Mouse (Mus musculus) limb, embryonic 15.5 days (tissue): ENCODE results near the gene Olfr130. TPM values are rescaled to one million over a fixed set of nuclear protein-coding genes. Genes with fewer than 3 reads are reported as not detected.

Experiments used
- ATAC-seq: fragments of 200-750 bp; cut with Nextera tagmentation; 2 replicates; pipeline ENCODE4 v1.8.0; 2017; ENCODE audit warnings: low read depth, moderate TSS enrichment; ENCODE audit not compliant: insufficient number of reproducible peaks, low FRiP score, low TSS enrichment
- H3K27ac ChIP-seq: fragments of 300-500 bp; sonication (generic); 2 replicates; pipeline ENCODE4 v1.5.1; 2015; ENCODE audit warnings: moderate library complexity, mild to moderate bottlenecking, inconsistent platforms
- H3K27me3 ChIP-seq: fragments of 300-500 bp; sonication (generic); 2 replicates; pipeline ENCODE4 v1.6.1; 2015; ENCODE audit warnings: inconsistent platforms
- H3K36me3 ChIP-seq: fragments of 300-500 bp; sonication (generic); 2 replicates; pipeline ENCODE4 v1.6.1; 2015; ENCODE audit warnings: inconsistent platforms
- H3K4me1 ChIP-seq: fragments of 300-500 bp; sonication (generic); 2 replicates; pipeline ENCODE4 v1.6.1; 2015; ENCODE audit warnings: inconsistent platforms
- H3K4me2 ChIP-seq: fragments of 300-500 bp; sonication (generic); 2 replicates; pipeline ENCODE4 v1.6.1; 2015; ENCODE audit warnings: mild to moderate bottlenecking, inconsistent platforms
- H3K4me3 ChIP-seq: fragments of 300-500 bp; sonication (generic); 2 replicates; pipeline ENCODE4 v1.5.1; 2015; ENCODE audit warnings: mild to moderate bottlenecking, inconsistent platforms
- H3K9ac ChIP-seq: fragments of 300-500 bp; sonication (generic); 2 replicates; pipeline ENCODE4 v1.6.1; 2015; ENCODE audit warnings: inconsistent platforms
- H3K9me3 ChIP-seq: fragments of 300-500 bp; sonication (generic); 2 replicates; pipeline ENCODE4 v1.6.1; 2016; ENCODE audit warnings: inconsistent platforms
- WGBS: fragments of 180-500 bp; shearing (Covaris S2); methylation state at CpG from one replicate; pipeline ENCODE4 v1.1.7; 2015; 5-methylcytosine and 5-hydroxymethylcytosine counted together
- polyA plus RNA-seq: library from polyadenylated mRNA; unstranded; fragments of >200 nt; fragmentation: Nextera tagmentation; extraction: Ambion mirVana; gene quantifications from 2 replicates; pipeline ENCODE4 v1.2.1, GENCODE M21; 2015

Gene Olfr130
- polyA plus RNA-seq = not detected in 2 replicates

GRCm38 (mm10) chr17:38063621-38064020 lies at the start of gene Olfr130:
Gene Olfr130, plus strand, starts transcription at chr17:38063921.
- H3K4me2 ChIP-seq = no peak within 1 kb of the TSS
- no peak within 1 kb of the TSS for H3K27ac ChIP-seq
- no peaks in the 10 kb centered on the region for H3K36me3 ChIP-seq
- 87% methylated on average over 1 of the region's 1 CpGs for WGBS
- no peaks in the 10 kb centered on the region for H3K9me3 ChIP-seq
- H3K4me1 ChIP-seq = no peaks in the 10 kb centered on the region
- ATAC-seq = no peak
- H3K4me3 ChIP-seq = no peak within 1 kb of the TSS
- no peak within 1 kb of the TSS for H3K9ac ChIP-seq
- no peaks in the 10 kb centered on the region for H3K27me3 ChIP-seq

- no peak for ATAC-seq
- no peak overlapping the region for H3K27ac ChIP-seq
- H3K4me3 ChIP-seq = no peak overlapping the region
- H3K4me2 ChIP-seq = no peak overlapping the region
- no peaks in the 10 kb centered on the region for H3K36me3 ChIP-seq
- 60% methylated on average over 2 of the region's 2 CpGs for WGBS
- H3K27me3 ChIP-seq = no peaks in the 10 kb centered on the region
- H3K4me1 ChIP-seq = no peaks in the 10 kb centered on the region
- no peak overlapping the region for H3K9ac ChIP-seq
- no peaks in the 10 kb centered on the region for H3K9me3 ChIP-seq
These were observed 47.4 kb upstream of the Olfr130 start for GRCm38 (mm10) chr17:38016341-38016740.

GRCm38 (mm10) chr17:38026297-38026696 lies 37.4 kb upstream of the Olfr130 start:
- no peak overlapping the region for H3K4me2 ChIP-seq
- H3K27me3 ChIP-seq = no peaks in the 10 kb centered on the region
- no peak overlapping the region for H3K9ac ChIP-seq
- no peaks in the 10 kb centered on the region for H3K36me3 ChIP-seq
- 29% methylated on average over 5 of the region's 5 CpGs for WGBS
- ATAC-seq = no peak
- no peak overlapping the region for H3K27ac ChIP-seq
- no peaks in the 10 kb centered on the region for H3K9me3 ChIP-seq
- H3K4me1 ChIP-seq = no peaks in the 10 kb centered on the region
- no peak overlapping the region for H3K4me3 ChIP-seq

- Histone ChIP-seq H3K4me3 (no peak within 1 kb of the TSS), H3K27me3 (no peaks in the 10 kb centered on the region), H3K4me2 (no peak within 1 kb of the TSS), H3K36me3 (no peaks in the 10 kb centered on the region), H3K27ac (no peak within 1 kb of the TSS), H3K9me3 (no peaks in the 10 kb centered on the region), H3K9ac (no peak within 1 kb of the TSS), H3K4me1 (no peaks in the 10 kb centered on the region)
- no peak for ATAC-seq
- WGBS = 76% methylated on average over 1 of the region's 1 CpGs
These were observed 3.7 kb upstream of the Olfr130 start, which contains the start of gene Olfr129 for GRCm38 (mm10) chr17:38059979-38060378. Gene Olfr129, minus strand, starts transcription at chr17:38060079.

- ATAC-seq = no peak
- Histone ChIP-seq H3K27ac (no peak overlapping the region), H3K9me3 (no peaks in the 10 kb centered on the region), H3K4me3 (no peak overlapping the region), H3K36me3 (no peaks in the 10 kb centered on the region), H3K27me3 (no peaks in the 10 kb centered on the region), H3K4me1 (no peaks in the 10 kb centered on the region), H3K4me2 (no peak overlapping the region), H3K9ac (no peak overlapping the region)
- 83% methylated on average over 4 of the region's 4 CpGs for WGBS
These were observed 18.6 kb downstream of the Olfr130 start for GRCm38 (mm10) chr17:38082364-38082763.

- Histone ChIP-seq H3K4me1 (no peaks in the 10 kb centered on the region), H3K4me2 (no peak within 1 kb of the TSS), H3K4me3 (no peak within 1 kb of the TSS), H3K9me3 (no peaks in the 10 kb centered on the region), H3K27ac (no peak within 1 kb of the TSS), H3K36me3 (no peaks in the 10 kb centered on the region), H3K9ac (no peak within 1 kb of the TSS), H3K27me3 (no peaks in the 10 kb centered on the region)
- no peak for ATAC-seq
These were observed 24.9 kb downstream of the Olfr130 start, which contains the start of gene Olfr131 for GRCm38 (mm10) chr17:38088593-38088992. Gene Olfr131, minus strand, starts transcription at chr17:38088693.

Other genes starting within 250 kb of the Olfr130 start
- gene Olfr125, start 231.0 kb upstream of the Olfr130 start, polyA plus RNA-seq = not detected in 2 replicates
- not detected in 2 replicates for gene Olfr126, start 216.4 kb upstream of the Olfr130 start, polyA plus RNA-seq
- gene Olfr127, start 163.5 kb upstream of the Olfr130 start, polyA plus RNA-seq = not detected in 2 replicates
- gene Olfr128, start 143.4 kb upstream of the Olfr130 start, polyA plus RNA-seq = not detected in 2 replicates
- gene Olfr761, start 110.8 kb upstream of the Olfr130 start, polyA plus RNA-seq = not detected in 2 replicates
- not detected in 2 replicates for gene Olfr129, start 3.8 kb upstream of the Olfr130 start, polyA plus RNA-seq
- not detected in 2 replicates for gene Olfr131, start 24.8 kb downstream of the Olfr130 start, polyA plus RNA-seq
- gene Olfr132, start 70.6 kb downstream of the Olfr130 start, polyA plus RNA-seq = not detected in 2 replicates
- gene Olfr133, start 81.4 kb downstream of the Olfr130 start, polyA plus RNA-seq = not detected in 2 replicates
- not detected in 2 replicates for gene Olfr134, start 107.5 kb downstream of the Olfr130 start, polyA plus RNA-seq
- gene Olfr135, start 140.4 kb downstream of the Olfr130 start, polyA plus RNA-seq = not detected in 2 replicates
- gene Olfr138, start 197.1 kb downstream of the Olfr130 start, polyA plus RNA-seq = not detected in 2 replicates
- not detected in 2 replicates for gene Olfr137, start 243.6 kb downstream of the Olfr130 start, polyA plus RNA-seq